Mouse (Mus musculus): ENCODE results near the gene Eno3. TPM values are rescaled to one million over a fixed set of nuclear protein-coding genes. Genes with fewer than 3 reads are reported as not detected.
A peak's percentile ranks its signal among the peaks of the same experiment; 100 is the strongest.

The Eno3 gene
- polyA plus RNA-seq, 1 experiment from 2014 or later, result 14.5 TPM

DNA sequence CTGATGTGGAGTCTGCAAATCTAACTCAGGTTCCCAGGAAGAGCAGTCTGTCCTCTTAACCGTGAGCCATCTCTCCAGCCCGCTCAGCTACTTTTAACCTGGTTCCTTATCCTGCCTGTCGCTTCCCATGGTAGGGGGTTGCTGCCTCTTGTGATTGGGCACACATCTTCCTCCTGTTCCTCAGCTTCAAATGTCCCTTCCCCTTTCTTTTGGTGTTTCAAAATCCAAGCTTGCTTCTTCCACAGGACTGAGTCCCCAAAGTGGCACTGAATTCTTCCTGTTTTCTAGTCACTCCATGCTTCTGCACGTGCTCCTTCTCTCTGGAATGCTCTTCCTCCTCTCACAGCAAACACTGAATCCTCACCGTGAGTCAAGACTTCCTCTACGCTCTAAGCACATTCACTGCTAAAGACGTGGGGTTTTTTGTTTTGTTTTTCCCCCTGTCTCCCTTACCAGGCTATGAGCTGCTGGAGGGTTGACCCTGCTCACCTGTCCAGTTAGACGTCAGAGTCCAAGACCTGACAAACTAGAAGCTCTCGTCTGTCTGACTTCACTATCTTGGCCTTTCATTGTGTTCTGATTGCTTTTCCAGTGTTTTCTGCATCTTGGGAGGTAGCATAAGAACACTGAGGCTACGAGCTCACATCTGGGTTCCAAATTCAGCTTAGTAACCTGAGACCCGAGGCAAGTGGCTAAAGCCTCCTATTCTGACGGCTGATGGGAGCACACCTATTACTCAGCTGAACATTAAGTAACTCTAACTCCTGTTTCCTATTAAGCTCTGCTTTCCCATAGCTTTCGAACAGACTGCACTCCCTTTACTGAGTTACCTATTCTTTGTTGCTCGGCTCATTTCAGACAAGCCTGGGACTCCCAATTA lies 10.5 kb downstream of the Eno3 start:
- ATAC-seq (ENCODE audit: insufficient number of reproducible peaks, insufficient read depth, low FRiP score, low read depth), result no peak
- H3K4me3 ChIP-seq (ENCODE audit: low read depth, low read length), result peak overlapping the region; percentile 64
- no peaks in the 10 kb centered on the region for H3K27me3 ChIP-seq (ENCODE audit: control insufficient read depth, insufficient read depth, low read length)
- H3K36me3 ChIP-seq (ENCODE audit: control insufficient read depth, insufficient read depth, low read length), result peaks cover 33% of the 10 kb centered on the region
- H3K9me3 ChIP-seq (ENCODE audit: control insufficient read depth, low read depth, low read length), result no peaks in the 10 kb centered on the region
- H3K4me1 ChIP-seq (ENCODE audit: control insufficient read depth, insufficient read depth, low read length), result peaks cover 19% of the 10 kb centered on the region
- peak overlapping the region; percentile 37 for H3K9ac ChIP-seq (replicated peaks; ENCODE audit: low read depth, low read length)
- peak overlapping the region; percentile 60 for H3K4me2 ChIP-seq (replicated peaks; ENCODE audit: low read depth, low read length)
- H3K27ac ChIP-seq (ENCODE audit: low read length), result peak overlapping the region; percentile 71; the same call in 1 of the 2 replicates
- WGBS, result 61% methylated on average over 14 of the region's 14 CpGs

DNA sequence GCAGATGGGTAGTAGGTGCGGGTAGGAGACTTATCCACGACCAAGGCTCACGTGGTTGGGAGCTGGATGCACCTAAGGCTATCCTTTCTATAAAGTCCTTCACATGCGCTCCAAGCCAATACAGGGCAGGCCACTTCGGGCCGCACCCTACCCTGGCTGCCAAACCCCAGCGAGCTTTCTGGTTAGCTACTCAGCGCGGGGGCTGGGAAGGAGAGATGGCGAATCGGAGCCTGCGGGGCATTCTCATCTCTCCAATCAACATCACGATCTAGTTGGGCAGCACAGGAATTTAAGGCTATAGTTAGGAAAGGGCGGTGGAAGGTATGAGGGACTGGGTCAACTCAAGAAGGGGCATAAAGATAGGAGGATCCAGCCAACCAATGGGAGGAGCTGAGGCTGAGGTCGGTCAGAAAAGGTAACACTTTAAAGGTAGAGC lies 11.4 kb downstream of the Eno3 start:
- Histone ChIP-seq H3K27me3 (ENCODE audit: control insufficient read depth, insufficient read depth, low read length) (no peaks in the 10 kb centered on the region), H3K4me3 (ENCODE audit: low read depth, low read length) (peak overlapping the region; percentile 64), H3K9me3 (ENCODE audit: control insufficient read depth, low read depth, low read length) (no peaks in the 10 kb centered on the region), H3K27ac (ENCODE audit: low read length) (peak overlapping the region; percentile 71), H3K4me2 (replicated peaks; ENCODE audit: low read depth, low read length) (peak overlapping the region; percentile 60), H3K9ac (replicated peaks; ENCODE audit: low read depth, low read length) (peak overlapping the region; percentile 37), H3K36me3 (ENCODE audit: control insufficient read depth, insufficient read depth, low read length) (peaks cover 25% of the 10 kb centered on the region), H3K4me1 (ENCODE audit: control insufficient read depth, insufficient read depth, low read length) (peaks cover 19% of the 10 kb centered on the region)
- WGBS, result under 1% methylated on average over 15 of the region's 15 CpGs
- peak; percentile 56 for ATAC-seq (ENCODE audit: insufficient number of reproducible peaks, insufficient read depth, low FRiP score, low read depth)

DNA sequence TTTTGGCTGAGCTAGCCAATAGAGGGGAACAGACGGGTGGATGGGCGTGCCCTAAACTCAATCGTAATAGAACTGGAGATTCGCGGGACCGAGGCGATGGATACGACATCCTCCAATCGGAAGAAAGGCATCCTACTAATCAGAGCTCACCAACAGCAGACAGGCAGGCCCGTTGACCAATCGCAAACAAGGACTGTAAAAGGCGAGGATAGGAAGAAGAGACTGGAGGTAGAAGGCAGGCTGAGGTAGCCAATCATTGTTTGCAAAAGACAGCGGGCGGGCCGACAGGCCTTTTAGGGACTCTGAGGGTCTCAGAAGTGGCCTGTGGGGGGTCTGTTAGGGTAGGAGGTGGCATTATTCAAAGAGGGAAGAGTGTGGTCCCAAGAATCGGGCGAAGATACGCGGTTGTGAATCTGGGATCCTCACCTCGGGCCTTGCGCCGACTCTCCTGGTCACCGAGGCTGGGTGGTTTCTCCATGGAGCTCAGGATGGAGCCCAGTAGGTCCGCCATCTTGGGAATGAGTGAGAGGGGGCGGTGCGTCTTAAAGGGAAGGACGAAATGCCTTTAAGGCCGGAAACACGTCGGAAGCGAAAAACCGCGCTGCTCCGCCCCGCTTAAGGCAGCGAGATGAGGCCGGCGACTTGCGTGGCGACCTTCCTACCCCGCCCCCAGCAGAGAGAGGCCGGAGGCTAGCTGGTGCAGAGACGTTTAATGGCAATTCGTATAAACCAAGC lies 11.9 kb downstream of the Eno3 start, which contains the start of gene Spag7:
Gene Spag7, minus strand, starts transcription at position 646 of the 735 bp plus-strand sequence.
- ATAC-seq (ENCODE audit: insufficient number of reproducible peaks, insufficient read depth, low FRiP score, low read depth), result peak; percentile 94
- WGBS, result under 1% methylated on average over 44 of the region's 44 CpGs

DNA sequence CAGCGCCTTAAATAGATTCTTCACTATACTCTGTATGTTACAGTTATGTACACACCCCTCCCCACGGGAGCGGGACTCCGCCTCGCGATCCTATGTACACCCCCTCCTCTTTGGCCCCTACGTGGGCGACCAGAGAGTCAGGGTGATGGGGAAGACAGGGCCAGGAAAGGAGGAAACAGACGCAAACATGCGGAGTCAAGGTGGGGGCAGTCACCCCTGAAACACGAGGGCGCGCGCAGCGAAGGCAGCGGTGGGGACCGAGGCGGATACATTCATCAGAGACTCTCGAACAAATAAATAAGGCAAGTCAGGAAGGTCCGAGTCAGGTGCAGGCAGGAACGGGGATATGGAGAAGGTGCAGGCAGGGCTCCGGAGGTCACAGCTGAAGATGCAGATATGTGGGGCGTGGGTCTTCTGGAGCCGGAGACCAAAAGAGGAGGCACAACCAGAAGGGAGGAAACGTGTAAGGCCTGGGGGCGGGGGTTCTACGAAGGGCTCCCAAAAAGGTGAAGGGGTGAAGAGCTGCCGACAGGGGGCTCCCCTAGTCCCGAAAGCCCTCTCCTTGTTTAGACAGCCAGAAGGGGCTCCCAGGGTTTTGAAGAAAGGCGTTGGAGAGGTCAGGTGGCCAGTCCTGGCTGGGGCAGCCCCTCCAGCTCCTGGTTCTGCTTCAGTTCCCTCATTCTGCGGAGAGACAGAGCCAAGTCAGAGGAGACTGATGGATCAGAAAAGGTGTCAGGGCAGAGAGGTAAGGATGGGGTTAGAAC lies 12.8 kb downstream of the Eno3 start:
- H3K4me3 ChIP-seq (ENCODE audit: low read depth, low read length), result peak overlapping the region; percentile 64
- H3K9ac ChIP-seq (replicated peaks; ENCODE audit: low read depth, low read length), result peak overlapping the region; percentile 65
- H3K4me2 ChIP-seq (replicated peaks; ENCODE audit: low read depth, low read length), result peak overlapping the region; percentile 81
- no peaks in the 10 kb centered on the region for H3K9me3 ChIP-seq (ENCODE audit: control insufficient read depth, low read depth, low read length)
- ATAC-seq (ENCODE audit: insufficient number of reproducible peaks, insufficient read depth, low FRiP score, low read depth), result peak; percentile 15
- WGBS, result 1% methylated on average over 31 of the region's 31 CpGs
- peak overlapping the region; percentile 98 for H3K27ac ChIP-seq (ENCODE audit: low read length)
- H3K27me3 ChIP-seq (ENCODE audit: control insufficient read depth, insufficient read depth, low read length), result no peaks in the 10 kb centered on the region
- peaks cover 19% of the 10 kb centered on the region for H3K4me1 ChIP-seq (ENCODE audit: control insufficient read depth, insufficient read depth, low read length)
- peaks cover 11% of the 10 kb centered on the region for H3K36me3 ChIP-seq (ENCODE audit: control insufficient read depth, insufficient read depth, low read length)

More for the DNA sequence above, 11.9 kb downstream of the Eno3 start, which contains the start of gene Spag7:
- Histone ChIP-seq H3K36me3 (ENCODE audit: control insufficient read depth, insufficient read depth, low read length) (peaks cover 20% of the 10 kb centered on the region), H3K4me2 (replicated peaks; ENCODE audit: low read depth, low read length) (peak within 1 kb of the TSS; percentile 81), H3K4me3 (ENCODE audit: low read depth, low read length) (peak within 1 kb of the TSS; percentile 64), H3K27me3 (ENCODE audit: control insufficient read depth, insufficient read depth, low read length) (no peaks in the 10 kb centered on the region), H3K4me1 (ENCODE audit: control insufficient read depth, insufficient read depth, low read length) (peaks cover 19% of the 10 kb centered on the region), H3K9ac (replicated peaks; ENCODE audit: low read depth, low read length) (peak within 1 kb of the TSS; percentile 65), H3K9me3 (ENCODE audit: control insufficient read depth, low read depth, low read length) (no peaks in the 10 kb centered on the region), H3K27ac (ENCODE audit: low read length) (peak within 1 kb of the TSS; percentile 98)

DNA sequence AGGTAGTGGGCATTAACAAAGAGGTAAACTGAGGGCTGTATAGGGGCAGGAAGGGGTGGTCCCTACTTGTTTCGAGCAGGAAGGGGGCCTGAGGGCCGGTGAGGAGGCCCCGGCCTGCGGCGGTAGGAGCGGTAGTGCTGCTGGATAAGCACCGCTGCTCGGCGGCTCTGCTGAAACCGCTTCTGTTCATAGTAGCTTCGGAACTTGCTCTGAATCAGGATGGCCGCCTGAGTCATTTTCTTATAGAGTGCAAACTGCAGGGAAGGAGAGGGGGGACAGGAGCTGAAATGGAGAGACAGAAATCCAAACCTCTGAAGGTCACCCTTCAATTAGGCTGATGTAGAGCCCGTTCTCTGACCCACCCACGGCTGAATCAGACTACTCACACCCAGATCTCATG lies 13.5 kb downstream of the Eno3 start:
- Histone ChIP-seq H3K4me1 (ENCODE audit: control insufficient read depth, insufficient read depth, low read length) (peaks cover 19% of the 10 kb centered on the region), H3K27me3 (ENCODE audit: control insufficient read depth, insufficient read depth, low read length) (no peaks in the 10 kb centered on the region), H3K4me2 (replicated peaks; ENCODE audit: low read depth, low read length) (peak overlapping the region; percentile 81), H3K27ac (ENCODE audit: low read length) (peak overlapping the region; percentile 98), H3K36me3 (ENCODE audit: control insufficient read depth, insufficient read depth, low read length) (peaks cover 9% of the 10 kb centered on the region), H3K9ac (replicated peaks; ENCODE audit: low read depth, low read length) (peak overlapping the region; percentile 65), H3K9me3 (ENCODE audit: control insufficient read depth, low read depth, low read length) (no peaks in the 10 kb centered on the region), H3K4me3 (ENCODE audit: low read depth, low read length) (peak overlapping the region; percentile 64)
- no peak for ATAC-seq (ENCODE audit: insufficient number of reproducible peaks, insufficient read depth, low FRiP score, low read depth)
- WGBS, result 42% methylated on average over 14 of the region's 14 CpGs

DNA sequence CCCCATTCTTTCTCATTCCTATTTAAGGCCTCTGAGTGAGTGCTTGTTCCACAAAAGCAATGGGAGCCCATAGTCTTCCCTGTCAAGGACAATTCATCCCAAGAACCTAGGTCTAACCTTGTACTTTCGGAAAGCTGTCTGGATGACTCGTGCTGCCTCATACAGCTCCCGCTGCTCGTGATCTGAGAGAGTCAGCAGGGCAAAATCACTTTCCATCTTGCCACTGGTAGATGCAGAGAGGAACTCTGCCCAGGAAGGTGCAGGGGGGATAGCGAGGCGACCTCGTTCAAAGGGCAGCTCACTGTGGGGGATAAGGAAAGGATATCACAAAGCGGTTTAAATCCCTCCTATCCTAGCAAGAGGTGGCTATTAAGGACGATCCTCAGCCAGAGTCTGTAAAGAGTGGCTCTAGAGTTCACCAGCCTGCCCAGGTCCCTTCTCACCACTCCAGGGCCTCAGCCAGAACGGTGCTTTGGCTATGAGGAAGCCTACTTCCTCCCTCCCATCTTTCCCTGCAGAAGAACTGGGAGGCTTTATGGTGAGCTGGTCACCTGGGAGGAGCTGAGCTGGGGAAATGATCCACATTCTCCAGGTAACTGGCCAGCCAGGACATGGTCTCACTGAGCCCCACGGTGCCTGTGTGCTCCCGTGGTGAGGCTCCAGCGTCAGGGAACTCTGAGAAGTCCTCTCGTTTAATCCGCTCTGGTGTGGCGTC lies 14.5 kb downstream of the Eno3 start:
- Histone ChIP-seq H3K4me2 (replicated peaks; ENCODE audit: low read depth, low read length) (0 out of 2 replicates have a peak overlapping the region, but pooled peaks have one; percentile 81), H3K36me3 (ENCODE audit: control insufficient read depth, insufficient read depth, low read length) (peaks cover 19% of the 10 kb centered on the region), H3K9ac (replicated peaks; ENCODE audit: low read depth, low read length) (no peak overlapping the region), H3K4me3 (ENCODE audit: low read depth, low read length) (no peak overlapping the region), H3K9me3 (ENCODE audit: control insufficient read depth, low read depth, low read length) (no peaks in the 10 kb centered on the region), H3K27ac (ENCODE audit: low read length) (no peak overlapping the region), H3K4me1 (ENCODE audit: control insufficient read depth, insufficient read depth, low read length) (peaks cover 19% of the 10 kb centered on the region), H3K27me3 (ENCODE audit: control insufficient read depth, insufficient read depth, low read length) (no peaks in the 10 kb centered on the region)
- ATAC-seq (ENCODE audit: insufficient number of reproducible peaks, insufficient read depth, low FRiP score, low read depth), result no peak
- 84% methylated on average over 16 of the region's 16 CpGs for WGBS

DNA sequence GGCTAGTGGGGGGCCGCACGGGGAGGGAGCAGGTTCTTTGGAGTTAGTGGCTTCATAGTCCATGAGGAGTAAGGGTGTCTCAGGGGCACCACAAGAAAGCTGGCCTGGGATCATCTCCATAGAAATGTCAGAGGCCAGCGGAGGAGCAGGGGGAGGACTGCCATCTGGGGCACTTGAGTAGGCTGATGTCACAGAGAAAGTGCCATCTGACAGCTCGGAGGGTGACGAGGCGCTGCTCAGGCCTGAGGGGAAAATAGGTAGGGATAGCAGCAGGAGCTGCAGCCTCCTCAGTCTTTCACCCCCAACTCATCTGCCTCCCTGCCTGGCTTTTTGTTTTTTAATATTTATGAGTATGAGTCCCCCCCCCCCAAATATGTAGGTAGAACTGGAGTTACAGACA lies 17.0 kb downstream of the Eno3 start:
- Histone ChIP-seq H3K4me1 (ENCODE audit: control insufficient read depth, insufficient read depth, low read length) (peaks cover 12% of the 10 kb centered on the region), H3K27me3 (ENCODE audit: control insufficient read depth, insufficient read depth, low read length) (no peaks in the 10 kb centered on the region), H3K27ac (ENCODE audit: low read length) (no peak overlapping the region), H3K4me2 (replicated peaks; ENCODE audit: low read depth, low read length) (no peak overlapping the region), H3K9me3 (ENCODE audit: control insufficient read depth, low read depth, low read length) (no peaks in the 10 kb centered on the region), H3K4me3 (ENCODE audit: low read depth, low read length) (no peak overlapping the region), H3K9ac (replicated peaks; ENCODE audit: low read depth, low read length) (no peak overlapping the region), H3K36me3 (ENCODE audit: control insufficient read depth, insufficient read depth, low read length) (peaks cover 27% of the 10 kb centered on the region)
- no peak for ATAC-seq (ENCODE audit: insufficient number of reproducible peaks, insufficient read depth, low FRiP score, low read depth)
- 85% methylated on average over 6 of the region's 6 CpGs for WGBS
